Mouse (Mus musculus) heart, adult 11 months (tissue): Measurements from ENCODE around the gene Lrrc7.

ENCODE experiments used
- DNase-seq: peaks from one replicate; pipeline ENCODE4 v3.0.0; 2022

Gene Lrrc7

DNA sequence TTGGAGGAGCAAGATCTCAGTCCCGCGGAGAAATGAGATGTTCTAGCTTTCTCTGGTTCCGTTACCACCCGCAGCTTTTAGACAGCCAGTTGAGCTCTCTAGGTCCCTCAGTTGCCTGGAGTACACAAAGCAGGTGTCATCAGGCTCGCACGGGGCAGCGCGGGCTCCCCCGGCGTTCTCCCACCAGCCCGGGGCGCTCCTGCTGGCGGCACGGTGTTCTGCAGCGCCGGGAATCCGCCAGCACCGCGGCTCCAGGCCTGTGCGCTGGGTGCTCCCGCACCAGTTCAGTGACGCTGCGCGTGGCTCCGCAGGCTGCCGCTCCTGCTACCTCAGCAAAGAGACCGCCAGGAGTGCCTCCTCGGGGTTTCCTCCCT lies at the start of gene Lrrc7:
TSS of gene Lrrc7 (minus strand) at position 235 of the 374 bp plus-strand sequence.
- DNase-seq: no peak

- no peak for DNase-seq
Observed at GRCm38 (mm10) chr3:158607065-158607464, 45.0 kb upstream of the Lrrc7 start.

GRCm38 (mm10) chr3:158605274-158605673 lies 43.3 kb upstream of the Lrrc7 start:
- DNase-seq: peak; percentile 67

GRCm38 (mm10) chr3:158561256-158561986 lies 600 bp downstream of the Lrrc7 start:
- DNase-seq: no peak

DNA sequence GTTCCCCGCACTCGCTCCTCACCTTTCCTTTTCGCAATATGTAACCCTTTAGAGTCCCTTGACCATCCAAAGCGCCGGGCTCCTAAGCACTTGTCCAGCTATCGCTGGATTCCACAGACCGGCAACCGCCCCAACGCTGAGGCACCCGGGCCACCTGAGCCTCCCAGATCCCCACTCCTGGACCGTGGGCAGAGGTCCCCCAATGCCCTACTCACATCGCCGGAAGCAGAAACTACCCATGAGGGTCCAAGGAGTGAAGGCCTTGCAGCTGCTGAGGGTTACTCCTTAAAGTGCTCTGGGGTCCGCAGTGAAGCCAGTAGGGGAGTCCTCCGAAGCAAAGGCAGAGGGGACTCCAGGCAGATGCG lies 1.1 kb downstream of the Lrrc7 start:
- no peak for DNase-seq

DNA sequence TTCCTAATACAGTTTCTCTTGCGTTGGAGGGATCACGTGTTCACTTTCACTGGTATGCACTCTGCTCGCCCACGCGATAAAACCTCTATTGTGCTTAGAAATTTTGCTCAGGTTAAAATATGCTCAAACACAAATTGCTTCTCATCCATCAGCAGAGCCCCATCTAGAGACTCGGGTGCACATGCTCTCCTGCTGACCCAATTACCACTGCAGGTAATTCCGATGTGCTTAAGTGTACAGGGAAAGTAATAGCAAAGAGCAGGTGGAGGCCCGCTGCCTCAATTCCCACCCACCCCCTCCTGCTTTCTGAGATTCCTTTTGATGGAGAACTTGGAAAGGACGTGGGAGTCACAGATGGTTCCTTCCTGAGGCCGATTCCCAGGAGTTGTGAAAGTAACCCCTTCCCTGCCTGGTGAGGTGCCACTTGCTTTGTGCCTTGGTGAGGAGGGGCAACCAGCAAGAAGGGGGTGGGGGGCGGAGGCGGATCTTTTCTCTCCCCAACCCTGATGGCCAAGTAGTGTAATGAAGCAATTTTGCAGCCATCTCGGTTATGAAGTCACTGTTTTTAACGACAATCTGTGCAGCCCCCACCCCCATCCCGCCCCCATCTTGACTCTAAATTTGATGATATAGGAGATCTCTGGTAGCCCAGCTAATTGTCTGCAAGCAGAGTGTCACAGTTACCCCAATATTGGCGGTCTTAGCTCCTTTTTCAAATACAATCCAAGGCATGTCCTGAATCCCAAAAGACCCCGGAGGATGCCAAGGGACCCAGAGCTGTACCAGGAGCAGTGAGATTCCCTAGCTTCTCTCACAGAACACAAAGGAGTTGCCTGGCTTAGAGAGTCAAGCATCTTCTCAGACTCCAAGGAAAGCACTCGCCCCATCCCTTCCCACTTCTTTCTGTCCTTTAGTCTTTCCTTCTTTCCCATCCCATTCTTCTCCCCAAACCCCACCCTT lies 2.0 kb downstream of the Lrrc7 start:
- no peak for DNase-seq

- no peak for DNase-seq
Observed at GRCm38 (mm10) chr3:158559131-158559658, 2.8 kb downstream of the Lrrc7 start.

- DNase-seq: no peak
Observed at GRCm38 (mm10) chr3:158558631-158559030, 3.4 kb downstream of the Lrrc7 start.

- no peak for DNase-seq
Observed at GRCm38 (mm10) chr3:158554280-158554679, 7.7 kb downstream of the Lrrc7 start.

DNA sequence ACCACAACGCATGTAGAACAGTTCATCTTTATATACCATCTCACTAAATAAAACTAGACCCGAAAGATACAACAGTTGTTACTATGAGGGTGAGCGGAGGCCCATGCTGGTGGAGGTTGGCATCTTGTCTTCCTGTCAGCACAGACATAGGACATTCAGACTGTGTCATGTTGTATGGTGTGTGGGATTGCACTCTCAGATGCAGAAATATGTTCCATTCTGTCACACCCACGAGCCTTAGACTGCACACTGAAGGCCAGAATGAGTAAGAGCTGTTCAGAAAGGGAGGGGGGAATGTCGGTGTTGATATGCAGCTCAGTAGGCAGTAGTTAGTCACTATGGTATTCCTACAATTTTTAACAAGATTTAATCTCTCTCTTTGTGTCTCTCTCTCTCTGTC lies 9.9 kb downstream of the Lrrc7 start:
- no peak for DNase-seq

DNA sequence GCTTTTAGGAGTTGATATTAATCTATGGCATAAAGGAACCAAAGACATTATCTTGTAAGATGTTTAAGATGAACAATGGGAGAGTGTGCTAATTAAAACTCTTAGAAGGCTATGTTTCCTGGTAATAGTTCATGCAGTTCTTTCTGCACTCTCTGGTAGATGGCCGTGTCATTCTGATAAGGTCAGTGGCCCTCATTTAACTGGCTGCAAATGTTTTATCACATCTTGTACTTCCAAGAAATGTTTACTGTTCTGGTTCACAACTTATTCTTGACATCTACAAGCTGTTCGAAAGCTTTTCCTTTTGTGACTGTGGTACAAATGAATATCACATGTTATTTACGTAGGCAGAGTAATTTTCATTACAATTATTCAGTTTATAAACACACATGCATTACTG lies 18.5 kb downstream of the Lrrc7 start:
- no peak for DNase-seq

- no peak for DNase-seq
Observed at GRCm38 (mm10) chr3:158532859-158533258, 29.2 kb downstream of the Lrrc7 start.

GRCm38 (mm10) chr3:158528471-158528870 lies 33.5 kb downstream of the Lrrc7 start:
- no peak for DNase-seq

GRCm38 (mm10) chr3:158493730-158494129 lies 68.3 kb downstream of the Lrrc7 start:
- DNase-seq: no peak

DNA sequence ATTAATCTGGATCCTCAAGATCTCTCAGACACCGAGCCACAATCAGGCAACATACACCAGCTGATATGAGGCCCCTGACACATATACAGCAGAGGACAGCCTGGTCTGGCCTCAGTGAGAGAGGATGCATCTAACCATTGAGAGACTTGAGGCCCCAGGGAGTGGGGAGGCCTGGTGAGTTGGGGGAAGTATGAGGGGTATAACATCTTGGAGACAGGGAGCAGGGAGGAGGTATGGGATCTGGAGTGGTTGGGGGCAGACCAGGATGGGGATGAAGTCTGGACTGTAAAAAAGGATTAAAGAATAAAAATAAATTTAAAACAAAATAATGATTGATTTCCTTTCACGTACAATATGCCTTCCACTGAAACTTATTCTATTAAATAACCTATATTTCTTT lies 82.3 kb downstream of the Lrrc7 start:
- DNase-seq: peak; percentile 80

DNA sequence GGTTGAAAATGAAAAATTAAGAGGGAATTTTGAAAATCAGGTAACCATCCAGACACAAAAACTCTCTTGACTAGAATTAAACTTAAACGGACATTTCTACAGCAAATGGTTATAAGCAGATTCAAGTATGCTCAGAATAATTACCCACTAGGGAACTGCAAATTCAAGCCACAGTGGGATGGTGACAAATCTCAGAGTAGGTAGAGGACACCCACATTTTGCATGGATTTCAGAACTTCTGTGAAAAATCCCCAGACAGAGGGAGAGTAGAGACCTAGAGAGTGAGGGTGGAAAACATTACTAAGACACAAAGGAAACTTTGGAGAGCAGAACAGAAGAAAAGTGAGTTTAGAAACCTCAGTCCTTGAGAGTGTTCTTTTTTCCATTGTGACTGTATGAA lies 161.4 kb downstream of the Lrrc7 start:
- DNase-seq: no peak

GRCm38 (mm10) chr3:158391534-158391933 lies 170.5 kb downstream of the Lrrc7 start:
- DNase-seq: no peak

DNA sequence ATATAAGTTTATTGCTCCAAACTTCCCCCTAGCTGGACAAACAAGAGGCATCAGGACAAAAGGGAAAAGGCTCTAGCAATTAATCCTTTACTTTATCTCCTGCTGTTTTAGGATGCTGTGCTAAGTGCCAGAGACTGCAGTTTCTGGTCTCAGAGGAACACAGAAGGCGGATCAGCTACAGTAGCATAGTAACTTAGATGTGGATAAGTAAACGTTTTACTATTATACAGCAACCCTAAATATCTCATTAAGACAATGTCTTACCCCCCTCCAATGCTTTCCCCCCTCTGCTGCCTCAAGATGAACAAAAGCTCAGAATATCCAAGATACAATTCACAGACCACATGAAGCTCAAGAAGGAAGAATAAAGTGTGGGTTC lies 174.0 kb downstream of the Lrrc7 start:
- no peak for DNase-seq

DNA sequence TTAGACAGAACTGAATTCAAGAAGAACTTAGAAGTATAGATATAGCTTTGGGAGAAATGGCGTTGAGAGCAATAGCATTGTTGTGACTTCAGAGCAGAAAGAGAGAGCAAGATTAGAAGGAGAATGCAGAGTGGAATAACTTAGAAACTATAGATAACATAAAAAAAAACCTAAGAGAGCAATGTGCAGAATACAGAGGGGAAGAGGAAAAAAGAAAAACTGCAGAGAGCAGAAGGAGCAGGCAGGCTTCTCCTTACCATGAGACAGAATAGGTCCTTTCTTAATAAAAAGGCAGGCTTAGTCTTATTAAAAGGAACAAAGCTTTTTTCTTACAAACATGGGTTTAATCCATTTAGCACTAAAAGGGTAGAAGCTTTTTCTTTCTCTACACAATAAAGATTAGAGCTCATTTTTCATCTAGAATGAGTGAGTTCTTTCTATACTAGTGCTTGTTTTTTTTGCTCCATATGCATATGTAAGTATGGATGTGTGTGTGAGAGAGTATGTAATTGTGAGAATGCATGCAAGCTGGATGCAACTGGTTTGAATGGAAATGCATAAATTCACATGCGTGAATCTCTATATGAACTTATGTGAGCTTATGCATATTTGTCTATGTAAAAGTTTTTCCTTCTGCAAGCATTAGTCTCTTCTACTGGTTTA lies 174.5 kb downstream of the Lrrc7 start:
- no peak for DNase-seq

- no peak for DNase-seq
Observed at GRCm38 (mm10) chr3:158386848-158387247, 175.2 kb downstream of the Lrrc7 start.

DNA sequence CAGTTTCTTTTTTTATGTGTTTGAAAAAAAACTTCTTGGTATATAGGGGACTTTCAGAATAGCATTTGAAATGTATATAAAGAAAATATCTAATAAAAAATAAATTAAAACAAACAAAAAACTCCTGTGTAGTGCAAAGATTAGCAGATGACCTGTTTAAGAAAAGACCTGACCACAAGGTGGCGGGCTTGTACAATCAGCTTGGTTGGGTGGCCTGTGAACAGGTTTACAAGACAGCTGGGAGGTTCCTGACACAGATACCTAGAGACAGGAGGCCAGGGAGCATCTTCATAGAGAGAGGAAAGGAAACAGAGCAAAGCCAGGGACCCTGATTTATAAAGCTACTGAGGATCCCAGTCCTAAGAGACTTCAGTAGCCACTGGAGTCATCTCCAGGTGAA lies 186.1 kb downstream of the Lrrc7 start:
- DNase-seq: no peak

DNA sequence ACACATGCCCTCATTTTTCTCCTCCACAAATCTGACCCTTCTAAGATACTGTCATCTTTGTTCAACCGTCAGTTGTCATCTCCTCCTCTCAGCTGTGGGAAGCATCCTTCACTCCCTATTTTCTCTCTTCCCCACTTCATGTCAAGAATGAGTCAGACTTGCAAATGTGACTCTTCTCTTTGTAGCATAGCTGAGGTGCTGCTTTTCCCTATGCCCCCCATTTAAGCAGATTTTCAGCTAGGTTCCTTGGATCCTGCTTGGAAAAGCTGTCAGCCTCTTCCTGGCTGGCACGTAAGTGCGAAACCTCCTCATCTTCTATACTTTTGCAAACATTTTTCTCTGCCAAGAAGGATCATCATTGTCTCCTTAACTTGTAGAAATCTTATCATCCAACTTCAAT lies 192.9 kb downstream of the Lrrc7 start:
- DNase-seq: no peak

GRCm38 (mm10) chr3:158365801-158366200 lies 196.2 kb downstream of the Lrrc7 start:
- DNase-seq: no peak
